ENCODE assay signal across 9 mouse cellular contexts in the genomic region with DNA sequence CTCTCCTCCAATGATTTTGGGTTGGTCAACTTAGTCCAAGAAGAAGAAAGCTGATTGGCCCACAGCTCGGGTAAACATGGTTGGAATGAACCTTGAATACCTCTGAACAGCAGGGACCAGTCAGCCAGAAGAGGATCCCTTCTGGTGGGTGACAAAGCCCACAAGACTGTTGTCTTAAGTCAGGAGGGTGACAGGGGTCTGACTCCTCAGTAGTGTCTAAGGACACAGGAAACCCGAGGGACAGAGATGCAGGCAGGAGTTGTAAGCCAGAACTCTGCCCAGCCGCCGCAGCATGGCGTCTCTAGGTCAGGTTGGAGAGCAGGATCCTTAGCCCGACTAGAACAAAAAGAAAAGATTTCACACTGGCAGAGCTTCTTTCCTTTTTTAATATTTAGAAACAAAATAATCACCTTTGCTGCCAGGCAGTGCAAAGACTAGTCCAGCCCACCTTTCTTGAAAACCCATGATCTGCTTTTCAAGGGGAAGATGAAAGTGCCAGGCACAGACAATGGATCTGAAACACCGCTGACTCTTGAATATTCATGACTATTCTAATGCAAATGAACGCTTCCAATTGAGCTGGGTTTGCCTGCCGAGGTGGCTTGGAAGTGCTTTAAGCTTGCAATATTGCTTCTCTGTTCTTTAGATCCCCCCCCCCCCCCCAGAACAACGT.
A peak's percentile ranks its signal among the peaks of the same experiment; 100 is the strongest.
DNase-seq lines count a peak whose midpoint lies in the region; ATAC-seq lines count a peak whose summit lies in the region.
"Had no signal": no experiment of that assay in that cellular context is flagged by ENCODE, and none has a peak within 500 bp of the region (broad histone marks: within the 10 kb centered on the region; RNA-seq: fewer than 3 reads in every experiment).

No protein-coding gene starts in this region.

- no peaks in the 10 kb centered on the region for H3K27me3 ChIP-seq in heart, embryonic 10.5 days (ENCODE audit: insufficient read depth, poor library complexity, severe bottlenecking)
- no peaks in the 10 kb centered on the region for H3K27me3 ChIP-seq in hindbrain, embryonic 14.5 days (ENCODE audit: control insufficient read depth, insufficient read depth, low read length)
- H3K27me3 ChIP-seq in neural tube, embryonic 12.5 days (replicated peaks), result no peaks in the 10 kb centered on the region
- H3K27me3 ChIP-seq in limb, embryonic 10.5 days (ENCODE audit: low read depth, poor library complexity, severe bottlenecking), result no peaks in the 10 kb centered on the region

- peak; percentile 75 for ATAC-seq in hindbrain, embryonic 14.5 days (ENCODE audit: low FRiP score)
- peak; percentile 79 for ATAC-seq in neural tube, embryonic 12.5 days (ENCODE audit: low FRiP score, low read depth)

- peaks cover 6% of the 10 kb centered on the region for H3K4me1 ChIP-seq in heart, embryonic 10.5 days
- no peaks in the 10 kb centered on the region; the same call in 1 of the 2 replicates for H3K4me1 ChIP-seq in hindbrain, embryonic 14.5 days (replicated peaks; ENCODE audit: control insufficient read depth, insufficient read depth, low read length)
- peaks cover 8% of the 10 kb centered on the region; the same call in 1 of the 2 replicates for H3K4me1 ChIP-seq in neural tube, embryonic 12.5 days
- no peaks in the 10 kb centered on the region; the same call in 1 of the 2 replicates for H3K4me1 ChIP-seq in limb, embryonic 10.5 days

- 0 out of 2 replicates have a peak overlapping the region, but pooled peaks have one; percentile 0 for H3K9ac ChIP-seq in hindbrain, embryonic 14.5 days
- no peak overlapping the region for H3K9ac ChIP-seq in neural tube, embryonic 12.5 days

- DNase-seq in heart, embryonic 10.5 days (ENCODE audit: low spot score), result no peak
- no peak for DNase-seq in heart, adult 18-20 months
- DNase-seq in embryo, embryonic 9.5 days (ENCODE audit: extremely low spot score), result peak; percentile 39
- peak; percentile 36 for DNase-seq in hindbrain, embryonic 14.5 days (ENCODE audit: low spot score)
- DNase-seq in limb, embryonic 10.5 days (ENCODE audit: low spot score), result no peak
- DNase-seq in gastrocnemius, adult 8-10 months (ENCODE audit: low spot score in 2 of 2), result no peak
- DNase-seq in gastrocnemius, postnatal 10 days, result no peak

- 28% methylated on average over 10 of the region's 10 CpGs for WGBS in heart, embryonic 10.5 days
- 7% methylated on average over 10 of the region's 10 CpGs for WGBS in hindbrain, embryonic 14.5 days
- 8% methylated on average over 10 of the region's 10 CpGs for WGBS in neural tube, embryonic 12.5 days
- WGBS in limb, embryonic 10.5 days, result 27% methylated on average over 10 of the region's 10 CpGs

- peak overlapping the region; percentile 3; the same call in 1 of the 2 replicates for H3K4me3 ChIP-seq in heart, embryonic 10.5 days
- H3K4me3 ChIP-seq in hindbrain, embryonic 14.5 days (replicated peaks; ENCODE audit: low read length), result no peak overlapping the region
- H3K4me3 ChIP-seq in neural tube, embryonic 12.5 days, result no peak overlapping the region
- H3K4me3 ChIP-seq in limb, embryonic 10.5 days, result no peak overlapping the region

- H3K27ac ChIP-seq in heart, embryonic 10.5 days, result no peak overlapping the region
- H3K27ac ChIP-seq in hindbrain, embryonic 14.5 days, result peak overlapping the region; percentile 64
- H3K27ac ChIP-seq in neural tube, embryonic 12.5 days, result no peak overlapping the region
- no peak overlapping the region for H3K27ac ChIP-seq in limb, embryonic 10.5 days

- H3K36me3 ChIP-seq in heart, embryonic 10.5 days, result no peaks in the 10 kb centered on the region
- no peaks in the 10 kb centered on the region for H3K36me3 ChIP-seq in hindbrain, embryonic 14.5 days (replicated peaks; ENCODE audit: control insufficient read depth, insufficient read depth)
- no peaks in the 10 kb centered on the region for H3K36me3 ChIP-seq in neural tube, embryonic 12.5 days
- H3K36me3 ChIP-seq in limb, embryonic 10.5 days, result no peaks in the 10 kb centered on the region

- H3K4me2 ChIP-seq in hindbrain, embryonic 14.5 days (replicated peaks), result peak overlapping the region; percentile 6
- H3K4me2 ChIP-seq in neural tube, embryonic 12.5 days (replicated peaks), result peak overlapping the region; percentile 43
- H3K4me2 ChIP-seq: liver, embryonic 11.5 days had no signal

- no peaks in the 10 kb centered on the region for H3K9me3 ChIP-seq in heart, embryonic 10.5 days
- no peaks in the 10 kb centered on the region for H3K9me3 ChIP-seq in hindbrain, embryonic 14.5 days (ENCODE audit: control insufficient read depth, low read length)
- no peaks in the 10 kb centered on the region for H3K9me3 ChIP-seq in neural tube, embryonic 12.5 days
- H3K9me3 ChIP-seq in limb, embryonic 10.5 days (replicated peaks), result no peaks in the 10 kb centered on the region

Comparison
In these comparisons a context has a peak if more than half of its experiments do, and no peak if none do; other contexts are left out.
1. DNase-seq: peak in embryo, embryonic 9.5 days (single experiment) and hindbrain, embryonic 14.5 days (single experiment); none in heart, embryonic 10.5 days (single experiment), heart, adult 18-20 months (0 of 2), limb, embryonic 10.5 days (single experiment), gastrocnemius, adult 8-10 months (0 of 2) and gastrocnemius, postnatal 10 days (single experiment).